Mouse (Mus musculus) cerebellum, adult 2 months (tissue): ENCODE results near the gene Anapc15-ps. TPM values are rescaled to one million over a fixed set of nuclear protein-coding genes. Genes with fewer than 3 reads are reported as not detected.
"Not testable (repeated sequence)": the region's sequence is repeated elsewhere in the genome, so short reads cannot be mapped to it uniquely, and the experiment has no call there.

Experiments
- DNase-seq, 2 experiments: peaks; one replicate each; pipeline ENCODE4 v3.0.0; 2021
- H3K27ac ChIP-seq: fragments of 200-500 bp; 2 replicates; pipeline ENCODE4 v1.5.1; 2012; ENCODE audit warnings: low read length, control low read depth, inconsistent platforms; ENCODE audit not compliant: insufficient read depth
- H3K27me3 ChIP-seq: fragments of 200-500 bp; 2 replicates; pipeline ENCODE4 v1.6.1; 2012; ENCODE audit warnings: inconsistent platforms, mild to moderate bottlenecking, low read length, moderate library complexity; ENCODE audit not compliant: control insufficient read depth, insufficient read depth
- H3K4me1 ChIP-seq: fragments of 200-500 bp; 2 replicates; pipeline ENCODE4 v1.6.1; 2011; ENCODE audit warnings: low read length; ENCODE audit not compliant: control insufficient read depth, insufficient read depth
- H3K4me3 ChIP-seq: fragments of 200-500 bp; replicated peaks from 2 replicates; pipeline ENCODE3; 2011; ENCODE audit warnings: mild to moderate bottlenecking, low read depth, low read length, control low read depth; ENCODE audit not compliant: insufficient read depth
- CTCF ChIP-seq: fragments of 200-500 bp; IDR thresholded peaks from 2 replicates; pipeline ENCODE4 v1.5.1; 2011; ENCODE audit warnings: low read depth, mild to moderate bottlenecking, control low read depth, low read length, moderate library complexity, borderline replicate concordance; ENCODE audit not compliant: insufficient read depth
- POLR2A ChIP-seq: fragments of 200-500 bp; IDR thresholded peaks from 2 replicates; pipeline ENCODE4 v1.6.1; 2011; ENCODE audit warnings: low read length, control low read depth, borderline replicate concordance; ENCODE audit not compliant: insufficient read depth
- WGBS: fragments of 180-500 bp; shearing (Covaris S2); methylation state at CpG from one replicate; pipeline ENCODE4 v1.1.7; 2018; 5-methylcytosine and 5-hydroxymethylcytosine counted together
- polyA plus RNA-seq: library from polyadenylated mRNA; depleted of rRNA; stranded (reverse); fragments of >200 nt; gene quantifications from 2 replicates; pipeline ENCODE4 v1.2.3, GENCODE M21; 2012; rRNA removed

Gene Anapc15-ps
- polyA plus RNA-seq, 1 experiment: 0.85 TPM

GRCm38 (mm10) chr10:95630726-95631345, 42.4 kb downstream of the Anapc15-ps start:
- no peaks in the 10 kb centered on the region; the same call in 1 of the 2 replicates for H3K27me3 ChIP-seq
- H3K4me1 ChIP-seq: peaks cover 2% of the 10 kb centered on the region; the same call in 1 of the 2 replicates
- H3K27ac ChIP-seq: no peak overlapping the region
- TF ChIP-seq POLR2A (no peak), CTCF (no peak)
- DNase-seq: no peak
- 51% methylated on average over 10 of the region's 10 CpGs for WGBS
- no peak overlapping the region for H3K4me3 ChIP-seq

- not testable (repeated sequence) for H3K4me3 ChIP-seq, H3K27me3 ChIP-seq, H3K27ac ChIP-seq, DNase-seq, H3K4me1 ChIP-seq
- 86% methylated on average over 4 of the region's 4 CpGs for WGBS
These were observed 43.1 kb downstream of the Anapc15-ps start for GRCm38 (mm10) chr10:95630166-95630565.

GRCm38 (mm10) chr10:95628338-95628737, 44.9 kb downstream of the Anapc15-ps start:
- Histone ChIP-seq H3K27me3 (no peaks in the 10 kb centered on the region; the same call in 1 of the 2 replicates), H3K4me1 (peaks cover 2% of the 10 kb centered on the region; the same call in 1 of the 2 replicates), H3K27ac (no peak overlapping the region), H3K4me3 (no peak overlapping the region)
- 74% methylated on average over 2 of the region's 2 CpGs for WGBS
- DNase-seq: no peak
- TF ChIP-seq CTCF: no peak
- TF ChIP-seq POLR2A: no peak

GRCm38 (mm10) chr10:95627381-95627780, 45.9 kb downstream of the Anapc15-ps start:
- DNase-seq: no peak
- peaks cover 2% of the 10 kb centered on the region; the same call in 1 of the 2 replicates for H3K4me1 ChIP-seq
- no peak overlapping the region for H3K27ac ChIP-seq
- WGBS: 67% methylated on average over 6 of the region's 6 CpGs
- no peak overlapping the region for H3K4me3 ChIP-seq
- TF ChIP-seq POLR2A (no peak), CTCF (no peak)
- no peaks in the 10 kb centered on the region; the same call in 1 of the 2 replicates for H3K27me3 ChIP-seq

GRCm38 (mm10) chr10:95625300-95625699, 48.0 kb downstream of the Anapc15-ps start:
- no peak for DNase-seq
- Histone ChIP-seq H3K4me3 (no peak overlapping the region), H3K27ac (no peak overlapping the region), H3K4me1 (no peaks in the 10 kb centered on the region), H3K27me3 (no peaks in the 10 kb centered on the region; the same call in 1 of the 2 replicates)
- 87% methylated on average over 6 of the region's 6 CpGs for WGBS
- no peak for TF ChIP-seq POLR2A
- no peak for TF ChIP-seq CTCF

GRCm38 (mm10) chr10:95624007-95624406, 49.2 kb downstream of the Anapc15-ps start:
- Histone ChIP-seq H3K27ac (no peak overlapping the region), H3K4me1 (no peaks in the 10 kb centered on the region), H3K4me3 (no peak overlapping the region), H3K27me3 (no peaks in the 10 kb centered on the region)
- no peak for TF ChIP-seq CTCF
- TF ChIP-seq POLR2A: no peak
- no peak for DNase-seq
- WGBS: 45% methylated on average over 5 of the region's 5 CpGs

GRCm38 (mm10) chr10:95623518-95623905, 49.7 kb downstream of the Anapc15-ps start:
- WGBS: 56% methylated on average over 4 of the region's 4 CpGs
- H3K4me3 ChIP-seq: no peak overlapping the region
- TF ChIP-seq POLR2A: no peak
- TF ChIP-seq CTCF: no peak
- no peaks in the 10 kb centered on the region for H3K27me3 ChIP-seq
- no peak for DNase-seq
- H3K4me1 ChIP-seq: no peaks in the 10 kb centered on the region
- H3K27ac ChIP-seq: no peak overlapping the region

Other genes with a start within 250 kb of the Anapc15-ps start
- 192 and 196 TPM in 2 replicates for gene Mrpl42, start 171.5 kb downstream of the Anapc15-ps start, polyA plus RNA-seq
- 175 and 185 TPM in 2 replicates for gene Ube2n, start 158.3 kb downstream of the Anapc15-ps start, polyA plus RNA-seq
- gene Nudt4, start 109.3 kb downstream of the Anapc15-ps start, polyA plus RNA-seq: 90.6 and 102 TPM in 2 replicates
- gene Gm33543, start 169.5 kb upstream of the Anapc15-ps start, polyA plus RNA-seq: 0.11 TPM in 1 of 2 replicates, not detected in the other